Mouse (Mus musculus) ES-E14 (cell line): ENCODE results near the gene Slc7a1.

Experiments used
- MAFK ChIP-seq: IDR thresholded peaks from 2 replicates; pipeline ENCODE4 v1.6.1; 2014; ENCODE audit warnings: mild to moderate bottlenecking, low read depth, low read length, inconsistent platforms; ENCODE audit not compliant: insufficient read depth
- ZC3H11A ChIP-seq: IDR thresholded peaks from 2 replicates; pipeline ENCODE4 v1.6.1; 2012; ENCODE audit warnings: low read depth, mild to moderate bottlenecking, inconsistent platforms, low read length, borderline replicate concordance

GRCm38 (mm10) chr5:148404548-148404947, 4.8 kb upstream of the Slc7a1 start:
- TF ChIP-seq MAFK (no peak), ZC3H11A (no peak)
